Comparison of ENCODE assay signal across 8 mouse cellular contexts in genomic region chr1:131096132-131096695, GRCm38 (mm10). TPM values are rescaled to one million over a fixed set of nuclear protein-coding genes. Genes with fewer than 3 reads are reported as not detected.
DNase-seq lines count a peak whose midpoint lies in the region; ATAC-seq and TF ChIP-seq lines count a peak whose summit lies in the region.

No protein-coding gene starts in this region.

- H3K4me1 ChIP-seq in lung, adult 2 months (ENCODE audit: control insufficient read depth, insufficient read depth, low read length), result peaks cover 21% of the 10 kb centered on the region
- H3K4me1 ChIP-seq in embryonic facial prominence, embryonic 12.5 days, result peaks cover 23% of the 10 kb centered on the region
- H3K4me1 ChIP-seq in limb, embryonic 12.5 days (replicated peaks), result peaks cover 42% of the 10 kb centered on the region
- H3K4me1 ChIP-seq in neural tube, embryonic 13.5 days (replicated peaks), result peaks cover 52% of the 10 kb centered on the region

- H3K27ac ChIP-seq in embryonic facial prominence, embryonic 12.5 days, result peak overlapping the region; percentile 91
- H3K27ac ChIP-seq in limb, embryonic 12.5 days, result peak overlapping the region; percentile 93
- H3K27ac ChIP-seq in neural tube, embryonic 13.5 days (replicated peaks), result peak overlapping the region; percentile 78

- 11% methylated on average over 9 of the region's 9 CpGs for WGBS in lung, adult 2 months
- 13% methylated on average over 9 of the region's 9 CpGs for WGBS in embryonic facial prominence, embryonic 12.5 days
- 36% methylated on average over 9 of the region's 9 CpGs for WGBS in limb, embryonic 12.5 days
- WGBS in neural tube, embryonic 13.5 days, result 28% methylated on average over 9 of the region's 9 CpGs

- peak overlapping the region; percentile 83 for H3K4me3 ChIP-seq in lung, adult 2 months (replicated peaks; ENCODE audit: extremely low read depth, low read depth, low read length)
- peak overlapping the region; percentile 95 for H3K4me3 ChIP-seq in embryonic facial prominence, embryonic 12.5 days
- H3K4me3 ChIP-seq in limb, embryonic 12.5 days (replicated peaks), result peak overlapping the region; percentile 96
- peak overlapping the region; percentile 74 for H3K4me3 ChIP-seq in neural tube, embryonic 13.5 days

- H3K36me3 ChIP-seq in embryonic facial prominence, embryonic 12.5 days, result no peaks in the 10 kb centered on the region
- no peaks in the 10 kb centered on the region for H3K36me3 ChIP-seq in limb, embryonic 12.5 days
- no peaks in the 10 kb centered on the region for H3K36me3 ChIP-seq in neural tube, embryonic 13.5 days

- peak overlapping the region; percentile 95 for H3K9ac ChIP-seq in embryonic facial prominence, embryonic 12.5 days
- H3K9ac ChIP-seq in limb, embryonic 12.5 days (replicated peaks), result peak overlapping the region; percentile 95
- peak overlapping the region; percentile 94 for H3K9ac ChIP-seq in neural tube, embryonic 13.5 days

- no peak for ATAC-seq in embryonic facial prominence, embryonic 12.5 days (ENCODE audit: insufficient number of reproducible peaks, insufficient read depth, low FRiP score, low TSS enrichment)
- ATAC-seq in limb, embryonic 12.5 days (ENCODE audit: insufficient number of reproducible peaks, insufficient read depth, low FRiP score, low TSS enrichment, low read depth), result no peak
- no peak for ATAC-seq in neural tube, embryonic 13.5 days (ENCODE audit: low read depth)

- no peak for TF ChIP-seq CTCF in lung, adult 2 months (IDR thresholded peaks at IDR 0.05; ENCODE audit: insufficient read depth, low read length)

- DNase-seq in lung, adult 2 months, result no peak
- no peak for DNase-seq in lung, postnatal 14 days
- no peak for DNase-seq in left cerebral cortex, adult 11 months (ENCODE audit: low spot score)
- no peak for DNase-seq in layer of hippocampus, postnatal 36 days
- DNase-seq in kidney, postnatal 36 days, result no peak

- TF ChIP-seq POLR2A in lung, adult 2 months (IDR thresholded peaks at IDR 0.05; ENCODE audit: borderline replicate concordance, extremely low read depth, low read depth, low read length), result no peak

- no peaks in the 10 kb centered on the region for H3K9me3 ChIP-seq in embryonic facial prominence, embryonic 12.5 days
- H3K9me3 ChIP-seq in limb, embryonic 12.5 days, result no peaks in the 10 kb centered on the region
- H3K9me3 ChIP-seq in neural tube, embryonic 13.5 days, result no peaks in the 10 kb centered on the region

- no peaks in the 10 kb centered on the region for H3K27me3 ChIP-seq in embryonic facial prominence, embryonic 12.5 days
- H3K27me3 ChIP-seq in limb, embryonic 12.5 days, result no peaks in the 10 kb centered on the region
- H3K27me3 ChIP-seq in neural tube, embryonic 13.5 days, result no peaks in the 10 kb centered on the region

- H3K4me2 ChIP-seq in embryonic facial prominence, embryonic 12.5 days (replicated peaks), result peak overlapping the region; percentile 87
- H3K4me2 ChIP-seq in limb, embryonic 12.5 days, result peak overlapping the region; percentile 79
- peak overlapping the region; percentile 84 for H3K4me2 ChIP-seq in neural tube, embryonic 13.5 days

RNA-seq across cellular contexts. Expression of gene Mapkapk2, which starts 1.4 kb away (rescaled TPM):
- polyA plus RNA-seq in lung, adult 2 months (2012; rRNA removed), result 91.4 and 120 TPM in 2 replicates
- 62.3 and 63.1 TPM in 2 replicates for polyA plus RNA-seq in embryonic facial prominence, embryonic 12.5 days (2016; fragmentation: Nextera tagmentation; extraction: Ambion mirVana)
- polyA plus RNA-seq in limb, embryonic 12.5 days (2016; fragmentation: Nextera tagmentation; extraction: Ambion mirVana), result 56.3 and 58.9 TPM in 2 replicates
- 22.3 and 22.7 TPM in 2 replicates for polyA plus RNA-seq in neural tube, embryonic 13.5 days (2015; fragmentation: Nextera tagmentation; extraction: Ambion mirVana)
- 10 to 100 TPM; 26.6 to 32.4 TPM for total RNA-seq in layer of hippocampus, postnatal 36 days (2021)

RNA-seq across cellular contexts. Expression of gene Dyrk3, which starts 41.9 kb away (rescaled TPM):
- 1.9 and 2.7 TPM in 2 replicates for polyA plus RNA-seq in lung, adult 2 months (2012; rRNA removed)
- polyA plus RNA-seq in embryonic facial prominence, embryonic 12.5 days (2016; fragmentation: Nextera tagmentation; extraction: Ambion mirVana), result 6.5 and 8.7 TPM in 2 replicates
- polyA plus RNA-seq in limb, embryonic 12.5 days (2016; fragmentation: Nextera tagmentation; extraction: Ambion mirVana), result 3.9 and 5.5 TPM in 2 replicates
- polyA plus RNA-seq in neural tube, embryonic 13.5 days (2015; fragmentation: Nextera tagmentation; extraction: Ambion mirVana), result 12.8 and 17.3 TPM in 2 replicates
- total RNA-seq in layer of hippocampus, postnatal 36 days (2021), result 10 to 100 TPM; 19.6 to 19.9 TPM

RNA-seq across cellular contexts. Expression of gene Eif2d, which starts 56.8 kb away (rescaled TPM):
- polyA plus RNA-seq in lung, adult 2 months (2012; rRNA removed), result 26.4 and 31.9 TPM in 2 replicates
- 66.6 and 67.7 TPM in 2 replicates for polyA plus RNA-seq in embryonic facial prominence, embryonic 12.5 days (2016; fragmentation: Nextera tagmentation; extraction: Ambion mirVana)
- polyA plus RNA-seq in limb, embryonic 12.5 days (2016; fragmentation: Nextera tagmentation; extraction: Ambion mirVana), result 66.1 and 68.8 TPM in 2 replicates
- polyA plus RNA-seq in neural tube, embryonic 13.5 days (2015; fragmentation: Nextera tagmentation; extraction: Ambion mirVana), result 47.9 and 50.4 TPM in 2 replicates
- total RNA-seq in layer of hippocampus, postnatal 36 days (2021), result 10 to 100 TPM; 36.6 to 41.2 TPM
